Mouse (Mus musculus) brain, adult 2 months (tissue): Measurements from ENCODE around the gene Srp9.
"Not testable (repeated sequence)": the region's sequence is repeated elsewhere in the genome, so short reads cannot be mapped to it uniquely, and the experiment has no call there.

Experiments
- DNase-seq: peaks from one replicate; pipeline ENCODE4 v3.0.0; 2011; ENCODE audit warnings: low read depth, low spot score

Gene Srp9

GRCm38 (mm10) chr1:182143288-182143687 is 18.8 kb downstream of the Srp9 start:
- no peak for DNase-seq

- DNase-seq, result no peak
These were observed 21.0 kb downstream of the Srp9 start for GRCm38 (mm10) chr1:182145546-182145945.

- DNase-seq, result no peak
These were observed 24.5 kb downstream of the Srp9 start for GRCm38 (mm10) chr1:182148864-182149514.

GRCm38 (mm10) chr1:182149966-182150365 is 25.4 kb downstream of the Srp9 start:
- DNase-seq, result no peak

GRCm38 (mm10) chr1:182157734-182158133 is 33.2 kb downstream of the Srp9 start:
- no peak for DNase-seq

- DNase-seq, result no peak
These were observed 35.0 kb downstream of the Srp9 start for GRCm38 (mm10) chr1:182159575-182159974.

GRCm38 (mm10) chr1:182162951-182163350 is 38.4 kb downstream of the Srp9 start:
- DNase-seq, result no peak

- DNase-seq, result peak; percentile 14
These were observed 39.8 kb downstream of the Srp9 start, which contains the start of gene Vmn1r1 for GRCm38 (mm10) chr1:182164386-182164785. Vmn1r1 (minus strand) TSS chr1:182164486.

GRCm38 (mm10) chr1:182170206-182170605 is 45.7 kb downstream of the Srp9 start:
- not testable (repeated sequence) for DNase-seq

GRCm38 (mm10) chr1:182176985-182177384 is 52.4 kb downstream of the Srp9 start:
- DNase-seq, result not testable (repeated sequence)

GRCm38 (mm10) chr1:182181456-182182305 is 57.1 kb downstream of the Srp9 start:
- no peak for DNase-seq
